Mouse (Mus musculus): Measurements from ENCODE around the gene Sergef. TPM values are rescaled to one million over a fixed set of nuclear protein-coding genes. Genes with fewer than 3 reads are reported as not detected.

Sergef gene
- polyA plus RNA-seq, 1 experiment from 2014 or later: 23.4 TPM

GRCm38 (mm10) chr7:46502650-46503049 lies 137.0 kb downstream of the Sergef start:
- 95% methylated on average over 13 of the region's 13 CpGs for WGBS

GRCm38 (mm10) chr7:46501458-46501857 lies 138.1 kb downstream of the Sergef start:
- no peaks in the 10 kb centered on the region for H3K27me3 ChIP-seq (replicated peaks; ENCODE audit: control insufficient read depth, insufficient read depth, low read length)
- DNase-seq (ENCODE audit: low spot score): no peak
- H3K36me3 ChIP-seq (ENCODE audit: control insufficient read depth, insufficient read depth, low read length): no peaks in the 10 kb centered on the region
- no peak overlapping the region for H3K4me2 ChIP-seq (ENCODE audit: low read length)
- ATAC-seq: no peak
- H3K9me3 ChIP-seq (replicated peaks; ENCODE audit: control insufficient read depth, low read length): no peaks in the 10 kb centered on the region
- H3K4me3 ChIP-seq (ENCODE audit: low read depth, low read length): no peak overlapping the region
- H3K27ac ChIP-seq (ENCODE audit: low read depth, low read length): no peak overlapping the region
- 91% methylated on average over 2 of the region's 2 CpGs for WGBS
- H3K4me1 ChIP-seq (ENCODE audit: control insufficient read depth, insufficient read depth, low read length): no peaks in the 10 kb centered on the region
- no peak overlapping the region for H3K9ac ChIP-seq (ENCODE audit: low read length)

More at GRCm38 (mm10) chr7:46502650-46503049, 137.0 kb downstream of the Sergef start:
- H3K4me3 ChIP-seq (ENCODE audit: low read depth, low read length): no peak overlapping the region
- no peaks in the 10 kb centered on the region for H3K9me3 ChIP-seq (replicated peaks; ENCODE audit: control insufficient read depth, low read length)
- H3K4me1 ChIP-seq (ENCODE audit: control insufficient read depth, insufficient read depth, low read length): no peaks in the 10 kb centered on the region
- no peaks in the 10 kb centered on the region for H3K27me3 ChIP-seq (replicated peaks; ENCODE audit: control insufficient read depth, insufficient read depth, low read length)
- H3K27ac ChIP-seq (ENCODE audit: low read depth, low read length): no peak overlapping the region
- DNase-seq (ENCODE audit: low spot score): no peak
- no peaks in the 10 kb centered on the region for H3K36me3 ChIP-seq (ENCODE audit: control insufficient read depth, insufficient read depth, low read length)
- no peak overlapping the region for H3K9ac ChIP-seq (ENCODE audit: low read length)
- H3K4me2 ChIP-seq (ENCODE audit: low read length): no peak overlapping the region
- ATAC-seq: no peak

GRCm38 (mm10) chr7:46499561-46499960 lies 140.0 kb downstream of the Sergef start:
- no peak for DNase-seq (ENCODE audit: low spot score)
- Histone ChIP-seq H3K4me3 (ENCODE audit: low read depth, low read length) (no peak overlapping the region), H3K9ac (ENCODE audit: low read length) (no peak overlapping the region), H3K36me3 (ENCODE audit: control insufficient read depth, insufficient read depth, low read length) (no peaks in the 10 kb centered on the region), H3K27ac (ENCODE audit: low read depth, low read length) (no peak overlapping the region), H3K27me3 (replicated peaks; ENCODE audit: control insufficient read depth, insufficient read depth, low read length) (no peaks in the 10 kb centered on the region), H3K9me3 (replicated peaks; ENCODE audit: control insufficient read depth, low read length) (no peaks in the 10 kb centered on the region), H3K4me1 (ENCODE audit: control insufficient read depth, insufficient read depth, low read length) (no peaks in the 10 kb centered on the region), H3K4me2 (ENCODE audit: low read length) (no peak overlapping the region)
- ATAC-seq: no peak
- 95% methylated on average over 4 of the region's 4 CpGs for WGBS

GRCm38 (mm10) chr7:46492134-46492678 lies 147.4 kb downstream of the Sergef start:
- no peaks in the 10 kb centered on the region for H3K27me3 ChIP-seq (replicated peaks; ENCODE audit: control insufficient read depth, insufficient read depth, low read length)
- no peaks in the 10 kb centered on the region for H3K4me1 ChIP-seq (ENCODE audit: control insufficient read depth, insufficient read depth, low read length)
- H3K27ac ChIP-seq (ENCODE audit: low read depth, low read length): no peak overlapping the region
- H3K9ac ChIP-seq (ENCODE audit: low read length): no peak overlapping the region
- DNase-seq (ENCODE audit: low spot score): no peak
- no peaks in the 10 kb centered on the region for H3K9me3 ChIP-seq (replicated peaks; ENCODE audit: control insufficient read depth, low read length)
- no peak for ATAC-seq
- no peak overlapping the region for H3K4me3 ChIP-seq (ENCODE audit: low read depth, low read length)
- H3K36me3 ChIP-seq (ENCODE audit: control insufficient read depth, insufficient read depth, low read length): no peaks in the 10 kb centered on the region
- WGBS: 57% methylated on average over 14 of the region's 14 CpGs
- H3K4me2 ChIP-seq (ENCODE audit: low read length): no peak overlapping the region

GRCm38 (mm10) chr7:46487354-46487753 lies 152.3 kb downstream of the Sergef start:
- DNase-seq (ENCODE audit: low spot score): no peak
- Histone ChIP-seq H3K9ac (ENCODE audit: low read length) (no peak overlapping the region), H3K4me2 (ENCODE audit: low read length) (no peak overlapping the region), H3K4me1 (ENCODE audit: control insufficient read depth, insufficient read depth, low read length) (no peaks in the 10 kb centered on the region), H3K27ac (ENCODE audit: low read depth, low read length) (no peak overlapping the region), H3K9me3 (replicated peaks; ENCODE audit: control insufficient read depth, low read length) (no peaks in the 10 kb centered on the region), H3K27me3 (replicated peaks; ENCODE audit: control insufficient read depth, insufficient read depth, low read length) (no peaks in the 10 kb centered on the region), H3K4me3 (ENCODE audit: low read depth, low read length) (no peak overlapping the region), H3K36me3 (ENCODE audit: control insufficient read depth, insufficient read depth, low read length) (no peaks in the 10 kb centered on the region)
- 23% methylated on average over 4 of the region's 4 CpGs for WGBS
- ATAC-seq: no peak

GRCm38 (mm10) chr7:46486761-46487160 lies 152.8 kb downstream of the Sergef start:
- Histone ChIP-seq H3K27me3 (replicated peaks; ENCODE audit: control insufficient read depth, insufficient read depth, low read length) (no peaks in the 10 kb centered on the region), H3K4me1 (ENCODE audit: control insufficient read depth, insufficient read depth, low read length) (no peaks in the 10 kb centered on the region), H3K4me2 (ENCODE audit: low read length) (no peak overlapping the region), H3K36me3 (ENCODE audit: control insufficient read depth, insufficient read depth, low read length) (no peaks in the 10 kb centered on the region), H3K4me3 (ENCODE audit: low read depth, low read length) (no peak overlapping the region), H3K27ac (ENCODE audit: low read depth, low read length) (no peak overlapping the region), H3K9ac (ENCODE audit: low read length) (no peak overlapping the region), H3K9me3 (replicated peaks; ENCODE audit: control insufficient read depth, low read length) (no peaks in the 10 kb centered on the region)
- WGBS: 77% methylated on average over 5 of the region's 5 CpGs
- ATAC-seq (no peak), DNase-seq (ENCODE audit: low spot score) (no peak)

GRCm38 (mm10) chr7:46484223-46484622 lies 155.4 kb downstream of the Sergef start:
- Histone ChIP-seq H3K27me3 (replicated peaks; ENCODE audit: control insufficient read depth, insufficient read depth, low read length) (no peaks in the 10 kb centered on the region), H3K27ac (ENCODE audit: low read depth, low read length) (no peak overlapping the region), H3K4me1 (ENCODE audit: control insufficient read depth, insufficient read depth, low read length) (no peaks in the 10 kb centered on the region), H3K4me2 (ENCODE audit: low read length) (no peak overlapping the region), H3K9me3 (replicated peaks; ENCODE audit: control insufficient read depth, low read length) (no peaks in the 10 kb centered on the region), H3K4me3 (ENCODE audit: low read depth, low read length) (no peak overlapping the region), H3K36me3 (ENCODE audit: control insufficient read depth, insufficient read depth, low read length) (no peaks in the 10 kb centered on the region), H3K9ac (ENCODE audit: low read length) (no peak overlapping the region)
- ATAC-seq: no peak
- WGBS: 91% methylated on average over 6 of the region's 6 CpGs
- no peak for DNase-seq (ENCODE audit: low spot score)

GRCm38 (mm10) chr7:46483050-46483449 lies 156.6 kb downstream of the Sergef start:
- Histone ChIP-seq H3K4me2 (ENCODE audit: low read length) (no peak overlapping the region), H3K9me3 (replicated peaks; ENCODE audit: control insufficient read depth, low read length) (no peaks in the 10 kb centered on the region), H3K27ac (ENCODE audit: low read depth, low read length) (no peak overlapping the region), H3K9ac (ENCODE audit: low read length) (no peak overlapping the region), H3K4me1 (ENCODE audit: control insufficient read depth, insufficient read depth, low read length) (no peaks in the 10 kb centered on the region), H3K27me3 (replicated peaks; ENCODE audit: control insufficient read depth, insufficient read depth, low read length) (no peaks in the 10 kb centered on the region), H3K36me3 (ENCODE audit: control insufficient read depth, insufficient read depth, low read length) (no peaks in the 10 kb centered on the region), H3K4me3 (ENCODE audit: low read depth, low read length) (no peak overlapping the region)
- DNase-seq (ENCODE audit: low spot score): no peak
- 82% methylated on average over 10 of the region's 10 CpGs for WGBS
- ATAC-seq: no peak

- Histone ChIP-seq H3K4me3 (ENCODE audit: low read depth, low read length) (no peak overlapping the region), H3K9ac (ENCODE audit: low read length) (no peak overlapping the region), H3K27ac (ENCODE audit: low read depth, low read length) (no peak overlapping the region), H3K9me3 (replicated peaks; ENCODE audit: control insufficient read depth, low read length) (no peaks in the 10 kb centered on the region), H3K27me3 (replicated peaks; ENCODE audit: control insufficient read depth, insufficient read depth, low read length) (no peaks in the 10 kb centered on the region), H3K4me1 (ENCODE audit: control insufficient read depth, insufficient read depth, low read length) (no peaks in the 10 kb centered on the region), H3K36me3 (ENCODE audit: control insufficient read depth, insufficient read depth, low read length) (no peaks in the 10 kb centered on the region), H3K4me2 (ENCODE audit: low read length) (no peak overlapping the region)
- DNase-seq (ENCODE audit: low spot score) (no peak), ATAC-seq (no peak)
- 87% methylated on average over 2 of the region's 2 CpGs for WGBS
Measured at GRCm38 (mm10) chr7:46482099-46482531, 157.5 kb downstream of the Sergef start.
